Mouse (Mus musculus): ENCODE measurements around the gene Tmem174.

- no peak for TF ChIP-seq TAL1 (IDR thresholded peaks at IDR 0.05; ENCODE audit: low read length)
- no peak for TF ChIP-seq GATA1 (IDR thresholded peaks at IDR 0.05; ENCODE audit: low read length)
Measured at GRCm38 (mm10) chr13:98656034-98656471, 18.8 kb upstream of the Tmem174 start.

Data from erythroblast, embryonic 14.5 days (primary cell).